10 mouse cellular contexts compared by ENCODE assay signal in genomic region chr12:6042326-6042725, GRCm38 (mm10).
A peak's percentile ranks its signal among the peaks of the same experiment; 100 is the strongest.
DNase-seq lines count a peak whose midpoint lies in the region; ATAC-seq lines count a peak whose summit lies in the region.
"Had no signal": no experiment of that assay in that cellular context is flagged by ENCODE, and none has a peak within 500 bp of the region (broad histone marks: within the 10 kb centered on the region; RNA-seq: fewer than 3 reads in every experiment).

No protein-coding gene starts in this region.

- no peaks in the 10 kb centered on the region for H3K4me1 ChIP-seq in hindbrain, embryonic 11.5 days (replicated peaks; ENCODE audit: control insufficient read depth, insufficient read depth, low read length)
- H3K4me1 ChIP-seq in hindbrain, embryonic 16.5 days (ENCODE audit: control insufficient read depth, insufficient read depth, low read depth, low read length) = no peaks in the 10 kb centered on the region; the same call in 1 of the 2 replicates
- peaks cover 9% of the 10 kb centered on the region for H3K4me1 ChIP-seq in forebrain, embryonic 16.5 days (replicated peaks; ENCODE audit: control insufficient read depth, insufficient read depth, low read length)
- H3K4me1 ChIP-seq: limb, embryonic 12.5 days had no signal

- 40% methylated on average over 1 of the region's 1 CpGs for WGBS in hindbrain, embryonic 11.5 days
- WGBS in hindbrain, embryonic 16.5 days = 14% methylated on average over 1 of the region's 1 CpGs
- WGBS in forebrain, embryonic 16.5 days = 20% methylated on average over 1 of the region's 1 CpGs

- no peaks in the 10 kb centered on the region for H3K9me3 ChIP-seq in hindbrain, embryonic 11.5 days (ENCODE audit: control insufficient read depth, low read length)
- no peaks in the 10 kb centered on the region for H3K9me3 ChIP-seq in hindbrain, embryonic 16.5 days (ENCODE audit: control insufficient read depth, low read length)
- no peaks in the 10 kb centered on the region for H3K9me3 ChIP-seq in forebrain, embryonic 16.5 days (ENCODE audit: control insufficient read depth, low read length)
- H3K9me3 ChIP-seq: limb, embryonic 12.5 days had no signal

- no peak overlapping the region for H3K4me2 ChIP-seq in hindbrain, embryonic 11.5 days (replicated peaks; ENCODE audit: low read depth, low read length)
- no peak overlapping the region for H3K4me2 ChIP-seq in hindbrain, embryonic 16.5 days (ENCODE audit: low read length)
- H3K4me2 ChIP-seq in forebrain, embryonic 16.5 days (ENCODE audit: low read length) = no peak overlapping the region
- H3K4me2 ChIP-seq: limb, embryonic 12.5 days had no signal

- H3K27me3 ChIP-seq in hindbrain, embryonic 11.5 days (ENCODE audit: control insufficient read depth, insufficient read depth, low read length) = no peaks in the 10 kb centered on the region
- no peaks in the 10 kb centered on the region for H3K27me3 ChIP-seq in hindbrain, embryonic 16.5 days (replicated peaks; ENCODE audit: control insufficient read depth, insufficient read depth, low read length)
- H3K27me3 ChIP-seq in forebrain, embryonic 16.5 days (replicated peaks; ENCODE audit: control insufficient read depth, insufficient read depth, low read length) = no peaks in the 10 kb centered on the region
- H3K27me3 ChIP-seq: limb, embryonic 12.5 days had no signal

- H3K27ac ChIP-seq in hindbrain, embryonic 11.5 days (ENCODE audit: low read depth, low read length) = no peak overlapping the region
- H3K27ac ChIP-seq in hindbrain, embryonic 16.5 days (ENCODE audit: low read depth, low read length) = no peak overlapping the region
- H3K27ac ChIP-seq in forebrain, embryonic 16.5 days (ENCODE audit: low read length) = no peak overlapping the region; the same call in 1 of the 2 replicates
- H3K27ac ChIP-seq: limb, embryonic 12.5 days; macrophage had no signal

- DNase-seq in hindbrain, embryonic 11.5 days (ENCODE audit: low spot score) = peak; percentile 47
- DNase-seq in 3T3-L1 (ENCODE audit: low read depth, low spot score) = peak; percentile 16
- DNase-seq in Muller cell, postnatal 12 days (ENCODE audit: inconsistent ontology term) = peak; percentile 14
- no peak for DNase-seq in c-Kit-positive CD71-positive TER-119-positive erythroid progenitor cells, embryonic 14.5 days (ENCODE audit: low spot score)
- no peak for DNase-seq in left cerebral cortex, postnatal 36 days (ENCODE audit: low spot score in 2 of 2)
- no peak for DNase-seq in natural killer cell, adult 2 months (ENCODE audit: low spot score in 2 of 2)

- H3K36me3 ChIP-seq in hindbrain, embryonic 11.5 days (ENCODE audit: control insufficient read depth, insufficient read depth, low read length) = no peaks in the 10 kb centered on the region
- no peaks in the 10 kb centered on the region for H3K36me3 ChIP-seq in hindbrain, embryonic 16.5 days (ENCODE audit: control insufficient read depth, insufficient read depth, low read length)
- no peaks in the 10 kb centered on the region for H3K36me3 ChIP-seq in forebrain, embryonic 16.5 days (ENCODE audit: control insufficient read depth, insufficient read depth)
- H3K36me3 ChIP-seq: limb, embryonic 12.5 days had no signal

- ATAC-seq in hindbrain, embryonic 11.5 days (ENCODE audit: low FRiP score) = no peak
- ATAC-seq in hindbrain, embryonic 16.5 days = no peak; the same call in 1 of the 2 replicates
- peak; percentile 27; the same call in 1 of the 2 replicates for ATAC-seq in forebrain, embryonic 16.5 days

- intact Hi-C loops in left cerebral cortex, postnatal 36 days (cut with DNase I) = no loop called here

- H3K4me3 ChIP-seq in hindbrain, embryonic 11.5 days (ENCODE audit: low read depth, low read length) = no peak overlapping the region
- no peak overlapping the region for H3K4me3 ChIP-seq in hindbrain, embryonic 16.5 days (ENCODE audit: low read length)
- no peak overlapping the region for H3K4me3 ChIP-seq in forebrain, embryonic 16.5 days (replicated peaks; ENCODE audit: low read length)
- H3K4me3 ChIP-seq: limb, embryonic 12.5 days had no signal

- H3K9ac ChIP-seq in hindbrain, embryonic 11.5 days (ENCODE audit: low read depth, low read length) = no peak overlapping the region
- no peak overlapping the region for H3K9ac ChIP-seq in hindbrain, embryonic 16.5 days (ENCODE audit: low read depth, low read length)
- no peak overlapping the region for H3K9ac ChIP-seq in forebrain, embryonic 16.5 days (replicated peaks; ENCODE audit: low read depth, low read length)
- H3K9ac ChIP-seq: limb, embryonic 12.5 days had no signal

Comparison
In these comparisons a context has a peak if more than half of its experiments do, and no peak if none do; other contexts are left out.
1. DNase-seq: peak in hindbrain, embryonic 11.5 days (single experiment), 3T3-L1 (single experiment) and Muller cell, postnatal 12 days (single experiment); none in c-Kit-positive CD71-positive TER-119-positive erythroid progenitor cells, embryonic 14.5 days (single experiment), left cerebral cortex, postnatal 36 days (0 of 2) and natural killer cell, adult 2 months (0 of 2).